Mouse (Mus musculus): ENCODE results near the gene Pgls. TPM values are rescaled to one million over a fixed set of nuclear protein-coding genes. Genes with fewer than 3 reads are reported as not detected.

The Pgls gene
- polyA plus RNA-seq, 1 experiment from 2014 or later = 296 TPM

DNA sequence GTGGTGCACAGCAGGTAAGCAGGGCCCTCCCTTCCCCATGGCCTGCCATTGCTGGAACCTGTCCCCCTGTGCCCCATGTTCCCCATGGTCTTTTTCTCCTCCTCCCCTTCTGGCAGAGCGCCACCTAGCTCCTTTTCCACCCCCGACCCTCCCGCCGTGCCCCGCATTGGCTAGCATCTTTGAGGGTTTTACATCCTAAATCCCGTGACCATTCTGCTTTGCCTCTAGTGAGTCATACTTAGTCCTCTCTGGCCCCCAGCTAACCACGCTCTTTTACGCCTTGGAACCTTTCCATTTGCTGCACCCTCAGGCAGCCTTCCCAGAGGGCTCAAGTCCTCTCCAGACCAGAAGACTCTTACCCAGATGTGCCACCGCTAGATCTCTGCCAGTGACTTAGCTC, 11.8 kb upstream of the Pgls start:
- WGBS = 65% methylated on average over 9 of the region's 9 CpGs
- TF ChIP-seq CTCF (IDR thresholded peaks at IDR 0.05; ENCODE audit: low read depth) = no peak
- Histone ChIP-seq H3K4me1 (replicated peaks; ENCODE audit: insufficient read depth, low read length) (no peaks in the 10 kb centered on the region), H3K9ac (ENCODE audit: low read depth, low read length) (no peak overlapping the region), H3K4me3 (replicated peaks; ENCODE audit: low read depth, low read length) (no peak overlapping the region), H3K9me3 (replicated peaks; ENCODE audit: low read length) (no peaks in the 10 kb centered on the region), H3K27ac (no peak overlapping the region), H3K27me3 (ENCODE audit: insufficient read depth, low read length) (no peaks in the 10 kb centered on the region), H3K4me2 (ENCODE audit: low read length) (no peak overlapping the region), H3K36me3 (ENCODE audit: insufficient read depth, low read length) (peaks cover 12% of the 10 kb centered on the region; the same call in 1 of the 2 replicates)
- DNase-seq (ENCODE audit: low spot score) (no peak), ATAC-seq (replicated peaks; ENCODE audit: low FRiP score, low read depth) (no peak)

DNA sequence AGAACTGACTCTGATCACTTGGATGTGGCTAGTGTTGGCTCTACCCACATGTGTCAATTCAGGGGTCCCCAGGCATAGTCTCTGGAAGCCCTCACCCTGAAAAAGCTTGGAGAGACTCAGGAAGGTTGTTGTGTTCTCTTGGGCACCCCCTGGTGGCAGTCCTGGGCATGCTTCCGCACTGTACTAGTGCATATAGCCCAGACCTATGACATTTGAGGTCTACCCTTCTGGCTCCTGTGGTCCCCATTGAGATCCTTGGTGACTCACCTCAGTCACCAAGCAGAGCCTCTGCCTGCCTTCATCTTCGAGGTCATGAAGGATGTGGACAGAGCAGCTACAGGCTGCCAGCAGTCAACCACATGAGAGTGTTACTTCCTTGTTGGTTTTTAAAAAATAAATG, 5.1 kb upstream of the Pgls start:
- no peak for ATAC-seq (replicated peaks; ENCODE audit: low FRiP score, low read depth)
- peak; percentile 58 for DNase-seq (ENCODE audit: low spot score)
- H3K27ac ChIP-seq = no peak overlapping the region
- WGBS = 74% methylated on average over 2 of the region's 2 CpGs
- no peaks in the 10 kb centered on the region for H3K27me3 ChIP-seq (ENCODE audit: insufficient read depth, low read length)
- peaks cover 15% of the 10 kb centered on the region; the same call in 1 of the 2 replicates for H3K36me3 ChIP-seq (ENCODE audit: insufficient read depth, low read length)
- no peak overlapping the region for H3K9ac ChIP-seq (ENCODE audit: low read depth, low read length)
- no peaks in the 10 kb centered on the region for H3K9me3 ChIP-seq (replicated peaks; ENCODE audit: low read length)
- H3K4me2 ChIP-seq (ENCODE audit: low read length) = no peak overlapping the region
- peak; percentile 75 for TF ChIP-seq CTCF (IDR thresholded peaks at IDR 0.05; ENCODE audit: low read depth)
- no peaks in the 10 kb centered on the region for H3K4me1 ChIP-seq (replicated peaks; ENCODE audit: insufficient read depth, low read length)
- no peak overlapping the region for H3K4me3 ChIP-seq (replicated peaks; ENCODE audit: low read depth, low read length)

- Histone ChIP-seq H3K4me2 (ENCODE audit: low read length) (no peak overlapping the region), H3K9me3 (replicated peaks; ENCODE audit: low read length) (no peaks in the 10 kb centered on the region), H3K27me3 (ENCODE audit: insufficient read depth, low read length) (no peaks in the 10 kb centered on the region), H3K4me1 (replicated peaks; ENCODE audit: insufficient read depth, low read length) (peaks cover 12% of the 10 kb centered on the region; the same call in 1 of the 2 replicates), H3K4me3 (replicated peaks; ENCODE audit: low read depth, low read length) (no peak overlapping the region), H3K9ac (ENCODE audit: low read depth, low read length) (no peak overlapping the region), H3K27ac (no peak overlapping the region), H3K36me3 (ENCODE audit: insufficient read depth, low read length) (peaks cover 15% of the 10 kb centered on the region; the same call in 1 of the 2 replicates)
- ATAC-seq (replicated peaks; ENCODE audit: low FRiP score, low read depth) = no peak
- 77% methylated on average over 3 of the region's 3 CpGs for WGBS
- DNase-seq (ENCODE audit: low spot score) = no peak
- no peak for TF ChIP-seq CTCF (IDR thresholded peaks at IDR 0.05; ENCODE audit: low read depth)
These were observed 3.2 kb upstream of the Pgls start for GRCm38 (mm10) chr8:71588762-71589161.

- DNase-seq (ENCODE audit: low spot score) = no peak
- peak overlapping the region; percentile 99; the same call in 1 of the 2 replicates for H3K27ac ChIP-seq
- peaks cover 19% of the 10 kb centered on the region; the same call in 1 of the 2 replicates for H3K4me1 ChIP-seq (replicated peaks; ENCODE audit: insufficient read depth, low read length)
- 11% methylated on average over 5 of the region's 5 CpGs for WGBS
- TF ChIP-seq CTCF (IDR thresholded peaks at IDR 0.05; ENCODE audit: low read depth) = no peak
- H3K9me3 ChIP-seq (replicated peaks; ENCODE audit: low read length) = no peaks in the 10 kb centered on the region
- ATAC-seq (replicated peaks; ENCODE audit: low FRiP score, low read depth) = no peak
- no peaks in the 10 kb centered on the region for H3K36me3 ChIP-seq (ENCODE audit: insufficient read depth, low read length)
- H3K4me3 ChIP-seq (replicated peaks; ENCODE audit: low read depth, low read length) = peak overlapping the region; percentile 75
- peak overlapping the region; percentile 84 for H3K9ac ChIP-seq (ENCODE audit: low read depth, low read length)
- no peaks in the 10 kb centered on the region for H3K27me3 ChIP-seq (ENCODE audit: insufficient read depth, low read length)
- peak overlapping the region; percentile 95 for H3K4me2 ChIP-seq (ENCODE audit: low read length)
These were observed 959 bp upstream of the Pgls start for GRCm38 (mm10) chr8:71591017-71591416.

DNA sequence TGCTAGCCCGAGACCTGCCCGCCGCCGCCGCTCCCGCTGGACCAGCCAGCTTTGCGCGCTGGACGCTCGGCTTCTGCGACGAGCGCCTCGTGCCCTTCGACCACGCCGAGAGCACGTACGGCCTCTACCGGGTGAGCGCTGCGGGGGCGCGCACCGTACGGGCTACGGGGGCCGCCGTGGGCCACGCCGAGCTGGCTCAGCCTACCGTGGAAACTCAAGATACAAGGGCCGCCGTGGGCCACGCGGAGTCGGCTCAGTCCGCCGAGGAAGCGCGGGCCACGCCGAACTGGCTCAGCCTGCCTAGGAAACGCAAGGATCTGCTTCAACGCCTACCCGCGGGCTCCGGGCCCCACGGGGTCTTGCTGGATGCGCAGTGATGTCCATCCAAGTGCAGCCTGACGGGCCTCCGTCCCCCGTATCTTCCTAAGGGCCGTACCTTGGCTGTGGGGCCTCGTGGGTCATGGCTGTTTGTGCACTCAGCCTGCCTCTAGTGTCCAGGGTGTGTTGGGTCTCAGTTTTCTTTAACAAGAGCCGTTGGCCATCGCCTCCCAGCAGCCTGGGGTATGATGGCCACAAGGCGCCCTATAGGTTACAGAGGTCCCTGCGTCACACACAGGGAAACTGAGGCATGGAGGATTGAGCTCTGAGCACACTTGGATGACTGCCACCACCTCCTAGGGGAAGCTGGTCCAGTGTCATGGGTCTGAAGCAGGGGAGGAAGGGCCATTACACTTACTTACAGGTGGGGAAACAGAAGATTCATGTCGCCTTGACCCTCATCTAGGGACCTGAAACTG, 596 bp downstream of the Pgls start:
- TF ChIP-seq CTCF (IDR thresholded peaks at IDR 0.05; ENCODE audit: low read depth) = no peak
- H3K27me3 ChIP-seq (ENCODE audit: insufficient read depth, low read length) = no peaks in the 10 kb centered on the region
- ATAC-seq (replicated peaks; ENCODE audit: low FRiP score, low read depth) (peak; percentile 80), DNase-seq (ENCODE audit: low spot score) (peak; percentile 72)
- peaks cover 22% of the 10 kb centered on the region; the same call in 1 of the 2 replicates for H3K4me1 ChIP-seq (replicated peaks; ENCODE audit: insufficient read depth, low read length)
- peak overlapping the region; percentile 84 for H3K9ac ChIP-seq (ENCODE audit: low read depth, low read length)
- 3% methylated on average over 60 of the region's 60 CpGs for WGBS
- peak overlapping the region; percentile 95 for H3K4me2 ChIP-seq (ENCODE audit: low read length)
- peak overlapping the region; percentile 99 for H3K27ac ChIP-seq
- peak overlapping the region; percentile 75 for H3K4me3 ChIP-seq (replicated peaks; ENCODE audit: low read depth, low read length)
- H3K9me3 ChIP-seq (replicated peaks; ENCODE audit: low read length) = no peaks in the 10 kb centered on the region
- H3K36me3 ChIP-seq (ENCODE audit: insufficient read depth, low read length) = no peaks in the 10 kb centered on the region

DNA sequence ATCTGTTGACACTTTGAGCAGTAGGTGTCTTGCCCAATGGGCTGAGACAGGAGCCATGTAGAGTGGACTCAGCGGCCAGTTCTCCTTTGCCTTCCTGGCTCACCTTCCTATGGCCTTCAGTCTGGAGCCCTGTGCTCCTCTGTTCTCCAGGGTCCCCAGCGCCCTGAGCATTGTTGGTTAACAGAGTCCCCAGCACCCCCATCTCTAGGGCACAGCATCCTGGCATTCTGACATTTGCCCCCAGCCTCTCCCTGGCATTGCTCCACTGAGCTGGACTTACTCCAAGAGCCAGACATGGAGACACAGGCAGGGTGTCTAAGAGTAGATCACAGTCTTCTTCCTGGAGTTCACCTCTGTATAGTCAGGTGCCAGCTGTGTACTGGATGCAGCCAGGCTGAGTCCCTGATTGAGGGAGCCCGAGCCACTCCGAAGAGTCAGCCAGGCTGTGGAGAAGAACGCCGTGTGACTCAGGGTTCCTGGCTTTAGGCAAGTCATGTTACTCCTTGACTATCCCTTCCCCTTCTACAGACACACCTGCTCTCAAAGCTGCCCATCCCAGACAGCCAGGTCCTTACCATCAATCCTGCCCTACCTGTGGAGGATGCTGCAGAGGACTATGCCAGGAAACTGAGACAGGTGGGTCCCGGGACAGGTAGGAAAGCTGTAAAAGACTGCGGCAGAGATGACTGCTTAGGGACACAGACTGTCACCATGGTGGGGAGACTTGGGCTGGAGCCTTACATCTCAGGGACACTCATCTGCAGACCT, 1.8 kb downstream of the Pgls start:
- H3K9me3 ChIP-seq (replicated peaks; ENCODE audit: low read length) = no peaks in the 10 kb centered on the region
- 0 out of 2 replicates have a peak overlapping the region, but pooled peaks have one; percentile 14 for H3K9ac ChIP-seq (ENCODE audit: low read depth, low read length)
- peaks cover 22% of the 10 kb centered on the region; the same call in 1 of the 2 replicates for H3K4me1 ChIP-seq (replicated peaks; ENCODE audit: insufficient read depth, low read length)
- no peak overlapping the region for H3K27ac ChIP-seq
- no peak for DNase-seq (ENCODE audit: low spot score)
- no peak overlapping the region for H3K4me3 ChIP-seq (replicated peaks; ENCODE audit: low read depth, low read length)
- no peak overlapping the region for H3K4me2 ChIP-seq (ENCODE audit: low read length)
- H3K27me3 ChIP-seq (ENCODE audit: insufficient read depth, low read length) = no peaks in the 10 kb centered on the region
- 87% methylated on average over 8 of the region's 8 CpGs for WGBS
- no peaks in the 10 kb centered on the region for H3K36me3 ChIP-seq (ENCODE audit: insufficient read depth, low read length)
- no peak for ATAC-seq (replicated peaks; ENCODE audit: low FRiP score, low read depth)
- TF ChIP-seq CTCF (IDR thresholded peaks at IDR 0.05; ENCODE audit: low read depth) = no peak
